Mouse (Mus musculus): ENCODE results near the gene Tgfbr2. TPM values are rescaled to one million over a fixed set of nuclear protein-coding genes. Genes with fewer than 3 reads are reported as not detected.

The Tgfbr2 gene
- total and polyA plus RNA-seq, 3 experiments, result not detected

DNA sequence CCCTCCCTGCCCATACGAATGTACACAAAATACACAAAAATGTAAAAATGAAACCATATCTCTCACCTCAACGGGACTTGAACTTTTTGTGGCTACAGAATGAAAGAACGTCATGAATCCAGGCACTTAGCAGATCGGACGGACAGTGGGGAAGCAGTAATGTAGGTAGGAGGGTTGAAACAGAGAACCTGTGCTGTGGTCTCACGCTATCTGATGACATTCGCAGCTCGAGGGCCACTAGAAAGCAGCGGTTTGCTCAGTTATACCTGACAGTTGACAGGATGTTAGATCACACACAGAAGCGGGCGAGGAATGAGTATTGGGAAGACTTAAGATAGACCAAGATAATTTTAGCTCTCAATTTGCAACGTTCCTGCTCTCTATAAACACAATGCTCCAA, 36.9 kb upstream of the Tgfbr2 start:
- Histone ChIP-seq H3K4me1 (ENCODE audit: control insufficient read depth in 1 of 2, insufficient read depth in 2 of 2, low read length in 2 of 2) (no peaks in the 10 kb centered on the region), H3K27me3 (ENCODE audit: control insufficient read depth in 1 of 2, insufficient read depth in 2 of 2, low read length in 2 of 2) (no peaks in the 10 kb centered on the region), H3K9me3 (replicated peaks; ENCODE audit: insufficient read depth, low read length) (no peaks in the 10 kb centered on the region), H3K9ac (ENCODE audit: control insufficient read depth, low read depth, low read length, poor library complexity, severe bottlenecking) (no peak overlapping the region), H3K79me2 (ENCODE audit: control insufficient read depth, insufficient read depth, low read length, poor library complexity) (no peaks in the 10 kb centered on the region), H3K36me3 (ENCODE audit: control insufficient read depth in 1 of 2, insufficient read depth in 2 of 2, low read length in 2 of 2) (no peaks in the 10 kb centered on the region), H3K27ac (ENCODE audit: control insufficient read depth, low read depth, low read length) (no peak overlapping the region), H3K4me3 (ENCODE audit: control insufficient read depth in 1 of 2, insufficient read depth in 1 of 2, low read depth in 2 of 2, low read length in 2 of 2) (no peak overlapping the region)
- DNase-seq (ENCODE audit: low read depth, low spot score), result no peak
- no peak for TF ChIP-seq TAL1 (IDR thresholded peaks at IDR 0.05; ENCODE audit: low read length)
- TF ChIP-seq NRF1 (IDR thresholded peaks at IDR 0.05; ENCODE audit: insufficient read depth, low read depth, low read length, poor library complexity, severe bottlenecking), result no peak
- TF ChIP-seq UBTF (IDR thresholded peaks at IDR 0.05; ENCODE audit: borderline replicate concordance, insufficient read depth, low read depth, low read length), result no peak
- TF ChIP-seq GATA1 (IDR thresholded peaks at IDR 0.05; ENCODE audit: low read depth, low read length), result no peak
- TF ChIP-seq MAZ (IDR thresholded peaks at IDR 0.05; ENCODE audit: low read depth, low read length), result no peak
- TF ChIP-seq SIN3A (IDR thresholded peaks at IDR 0.05; ENCODE audit: low read length), result no peak
- TF ChIP-seq ZMIZ1 (IDR thresholded peaks at IDR 0.05; ENCODE audit: low read depth, low read length), result no peak

DNA sequence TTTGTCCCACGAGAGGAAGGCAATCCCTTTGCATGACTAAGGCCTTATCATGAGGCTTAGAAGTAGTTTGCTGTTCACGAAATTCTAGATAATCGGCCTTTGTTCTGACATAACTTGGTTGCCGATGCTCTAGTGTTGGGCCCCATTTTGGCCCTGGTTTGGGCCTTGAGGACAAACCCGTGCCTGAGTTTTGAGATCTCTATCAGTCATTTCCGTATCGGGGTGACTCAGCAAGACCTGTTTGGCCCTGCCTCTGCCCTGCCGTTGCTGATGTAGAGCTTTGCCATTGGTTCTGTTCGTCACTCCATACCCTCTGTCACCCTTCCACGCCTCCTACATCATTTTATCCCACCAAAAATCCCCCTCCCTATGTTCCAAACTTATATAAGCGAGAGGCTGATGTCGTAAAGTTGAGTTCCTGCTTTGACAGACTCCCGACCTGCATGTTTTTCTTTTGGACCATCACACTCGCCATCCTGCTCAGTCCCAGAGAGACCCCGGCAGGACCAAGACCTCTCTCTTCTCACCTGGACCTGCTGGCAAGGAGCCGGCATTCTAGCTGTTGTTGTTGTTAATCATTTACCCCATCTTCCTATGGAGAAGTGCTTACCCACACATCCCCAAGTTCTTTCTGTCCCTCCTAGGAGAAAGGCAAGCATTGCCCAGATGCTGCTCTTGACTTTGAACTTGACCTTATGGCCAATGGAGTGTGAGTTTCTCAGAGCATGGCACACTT, 33.2 kb upstream of the Tgfbr2 start:
- no peaks in the 10 kb centered on the region for H3K36me3 ChIP-seq (ENCODE audit: control insufficient read depth in 1 of 2, insufficient read depth in 2 of 2, low read length in 2 of 2)
- H3K27ac ChIP-seq (ENCODE audit: control insufficient read depth, low read depth, low read length), result no peak overlapping the region
- no peak overlapping the region for H3K4me3 ChIP-seq (ENCODE audit: control insufficient read depth in 1 of 2, insufficient read depth in 1 of 2, low read depth in 2 of 2, low read length in 2 of 2)
- no peaks in the 10 kb centered on the region for H3K27me3 ChIP-seq (ENCODE audit: control insufficient read depth in 1 of 2, insufficient read depth in 2 of 2, low read length in 2 of 2)
- no peak for DNase-seq (ENCODE audit: low read depth, low spot score)
- no peak overlapping the region for H3K9ac ChIP-seq (ENCODE audit: control insufficient read depth, low read depth, low read length, poor library complexity, severe bottlenecking)
- H3K79me2 ChIP-seq (ENCODE audit: control insufficient read depth, insufficient read depth, low read length, poor library complexity), result no peaks in the 10 kb centered on the region
- H3K9me3 ChIP-seq (replicated peaks; ENCODE audit: insufficient read depth, low read length), result no peaks in the 10 kb centered on the region
- TF ChIP-seq JUND (IDR thresholded peaks at IDR 0.05; ENCODE audit: low read depth, low read length) (no peak), BHLHE40 (IDR thresholded peaks at IDR 0.05; ENCODE audit: borderline replicate concordance, low read depth, low read length) (no peak), MEF2A (IDR thresholded peaks at IDR 0.05; ENCODE audit: extremely low read depth, insufficient replicate concordance, low read depth, low read length, poor library complexity, severe bottlenecking) (no peak)
- no peaks in the 10 kb centered on the region for H3K4me1 ChIP-seq (ENCODE audit: control insufficient read depth in 1 of 2, insufficient read depth in 2 of 2, low read length in 2 of 2)

DNA sequence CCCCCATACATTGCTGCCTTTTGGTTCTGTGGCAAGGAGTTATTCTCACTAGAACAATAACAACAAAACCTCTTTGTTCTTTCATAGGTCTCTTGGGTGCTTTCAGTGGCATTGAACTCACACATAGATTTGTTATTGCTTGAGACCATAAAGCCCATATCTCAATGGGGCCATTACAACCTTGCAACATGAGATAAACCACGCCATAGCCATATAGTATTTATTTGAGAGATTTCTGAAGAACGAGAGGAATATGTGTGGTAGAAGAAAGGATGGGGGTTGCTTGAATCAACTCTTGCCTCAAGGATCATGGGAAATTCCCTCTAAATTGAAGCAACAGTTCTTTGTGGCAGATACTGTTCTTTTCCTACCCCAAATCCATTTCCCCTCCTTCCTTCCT, 31.7 kb upstream of the Tgfbr2 start:
- Histone ChIP-seq H3K9ac (ENCODE audit: control insufficient read depth, low read depth, low read length, poor library complexity, severe bottlenecking) (no peak overlapping the region), H3K4me3 (ENCODE audit: control insufficient read depth in 1 of 2, insufficient read depth in 1 of 2, low read depth in 2 of 2, low read length in 2 of 2) (no peak overlapping the region), H3K79me2 (ENCODE audit: control insufficient read depth, insufficient read depth, low read length, poor library complexity) (no peaks in the 10 kb centered on the region), H3K27me3 (ENCODE audit: control insufficient read depth in 1 of 2, insufficient read depth in 2 of 2, low read length in 2 of 2) (no peaks in the 10 kb centered on the region), H3K27ac (ENCODE audit: control insufficient read depth, low read depth, low read length) (no peak overlapping the region), H3K36me3 (ENCODE audit: control insufficient read depth in 1 of 2, insufficient read depth in 2 of 2, low read length in 2 of 2) (no peaks in the 10 kb centered on the region), H3K9me3 (replicated peaks; ENCODE audit: insufficient read depth, low read length) (no peaks in the 10 kb centered on the region), H3K4me1 (ENCODE audit: control insufficient read depth in 1 of 2, insufficient read depth in 2 of 2, low read length in 2 of 2) (no peaks in the 10 kb centered on the region)
- DNase-seq (ENCODE audit: low read depth, low spot score), result no peak
- TF ChIP-seq ETS1 (IDR thresholded peaks at IDR 0.05; ENCODE audit: low read depth, low read length) (no peak), ZNF384 (IDR thresholded peaks at IDR 0.05; ENCODE audit: low read depth, low read length) (no peak), EP300 (IDR thresholded peaks at IDR 0.05; ENCODE audit: low read depth in 1 of 2, low read length in 2 of 2) (no peak), SMC3 (IDR thresholded peaks at IDR 0.05; ENCODE audit: low read depth, low read length) (no peak)
